Mouse (Mus musculus) ES-Bruce4 (cell line): ENCODE measurements at regions not wholly inside any gene's neighbourhood (a gene's known extent, or its start where the extent isn't known, plus 50 kb on each side); places are given as distances from the start of the nearest gene placed in this dataset.

Experiments
- H3K27ac ChIP-seq: 2 replicates; pipeline ENCODE4 v1.5.1; 2012; ENCODE audit warnings: low read length, inconsistent platforms; ENCODE audit not compliant: insufficient read depth
- H3K27me3 ChIP-seq: 2 replicates; pipeline ENCODE4 v1.6.1; 2012; ENCODE audit warnings: mild to moderate bottlenecking, low read length, inconsistent platforms; ENCODE audit not compliant: control insufficient read depth, poor library complexity, insufficient read depth, severe bottlenecking
- H3K36me3 ChIP-seq: 2 replicates; pipeline ENCODE4 v1.6.1; 2012; ENCODE audit warnings: inconsistent platforms, mild to moderate bottlenecking, low read length, moderate library complexity; ENCODE audit not compliant: control insufficient read depth, poor library complexity, insufficient read depth, severe bottlenecking
- H3K4me1 ChIP-seq: one replicate; pipeline ENCODE4 v1.8.1; 2011; ENCODE audit warnings: low read length; ENCODE audit not compliant: control insufficient read depth, insufficient read depth
- H3K4me3 ChIP-seq: 2 replicates; pipeline ENCODE4 v1.5.1; 2011; ENCODE audit warnings: low read depth, mild to moderate bottlenecking, low read length
- H3K9ac ChIP-seq: 2 replicates; pipeline ENCODE4 v1.6.1; 2012; ENCODE audit warnings: low read depth, mild to moderate bottlenecking, inconsistent platforms; ENCODE audit not compliant: poor library complexity, severe bottlenecking
- H3K9me3 ChIP-seq: replicated peaks from 2 replicates; pipeline ENCODE4 v1.6.1; 2012; ENCODE audit warnings: mild to moderate bottlenecking, low read length, inconsistent platforms; ENCODE audit not compliant: control insufficient read depth, poor library complexity, insufficient read depth, severe bottlenecking
- CTCF ChIP-seq: IDR thresholded peaks from one replicate; pipeline ENCODE4 v1.8.1; 2011; ENCODE audit warnings: low read depth, low read length
- EP300 ChIP-seq: IDR thresholded peaks from 2 replicates; pipeline ENCODE4 v1.6.1; 2011; ENCODE audit warnings: low read depth, low read length; ENCODE audit not compliant: insufficient read depth
- POLR2A ChIP-seq: IDR thresholded peaks from one replicate; pipeline ENCODE4 v1.8.1; 2011; ENCODE audit warnings: low read length; ENCODE audit not compliant: insufficient read depth

DNA sequence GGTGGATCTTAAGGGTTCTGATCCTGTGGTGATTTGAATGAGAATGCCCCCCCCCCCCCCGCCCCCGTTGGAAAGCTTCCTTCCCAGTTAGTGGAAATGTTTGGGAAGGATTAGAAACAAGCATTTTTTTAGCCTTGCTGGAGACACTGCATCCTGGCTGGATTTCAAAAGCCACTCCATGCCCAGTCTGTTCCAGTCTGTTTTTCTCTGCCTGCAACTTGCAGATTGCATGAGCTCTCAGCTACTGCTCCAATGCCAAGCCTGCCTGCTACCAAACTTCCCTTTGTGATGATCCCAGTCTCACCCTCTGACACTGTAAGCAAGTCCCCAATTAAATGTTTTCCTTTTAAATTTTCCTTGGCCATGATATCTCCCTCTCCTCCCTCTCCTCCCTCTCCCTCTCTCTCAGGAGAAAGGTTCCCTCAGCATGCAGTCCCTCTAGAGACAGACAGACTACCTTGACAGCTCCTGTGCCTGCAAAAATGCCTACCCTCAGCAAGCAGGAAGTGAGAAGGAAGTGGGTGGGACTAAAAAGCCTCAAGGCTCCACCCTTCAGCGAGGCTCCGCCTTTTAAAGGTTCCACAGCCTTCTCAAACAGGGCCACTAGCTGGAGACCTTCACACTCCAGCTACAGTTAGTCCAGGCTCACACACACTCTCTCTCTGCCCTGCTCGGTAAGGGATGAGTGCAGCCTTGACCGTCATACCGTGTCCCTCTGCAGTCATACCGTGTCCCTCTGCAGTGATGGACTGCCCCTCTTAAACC lies 204.8 kb downstream of the Prex1 start:
- no peak overlapping the region for H3K9ac ChIP-seq
- no peaks in the 10 kb centered on the region for H3K36me3 ChIP-seq
- no peaks in the 10 kb centered on the region for H3K27me3 ChIP-seq
- no peaks in the 10 kb centered on the region for H3K9me3 ChIP-seq
- H3K4me1 ChIP-seq: no peaks in the 10 kb centered on the region
- no peak overlapping the region for H3K4me3 ChIP-seq
- no peak overlapping the region for H3K27ac ChIP-seq
- TF ChIP-seq POLR2A (no peak), CTCF (no peak), EP300 (no peak)

DNA sequence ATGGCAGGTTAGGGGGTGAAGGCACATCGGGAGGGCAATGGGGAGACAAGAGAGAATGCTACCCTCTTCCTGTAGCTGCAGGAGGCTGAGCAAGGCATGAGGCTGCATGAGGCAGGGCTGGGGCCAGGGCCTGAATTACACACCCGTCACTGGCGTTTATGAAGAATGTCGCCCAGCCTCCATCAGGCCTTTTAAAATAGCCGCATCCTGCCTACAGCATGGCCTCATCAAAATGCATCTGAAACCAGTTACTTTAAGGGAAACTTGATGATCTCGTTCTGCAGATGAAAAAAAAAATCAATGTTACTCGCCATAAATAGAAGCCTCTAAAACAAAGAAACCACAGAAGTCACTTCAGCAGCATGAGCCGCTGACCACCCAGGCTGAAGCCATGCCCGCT lies 208.3 kb downstream of the Prex1 start:
- TF ChIP-seq CTCF (no peak), POLR2A (no peak), EP300 (no peak)
- Histone ChIP-seq H3K9ac (no peak overlapping the region), H3K4me1 (no peaks in the 10 kb centered on the region), H3K27me3 (no peaks in the 10 kb centered on the region), H3K4me3 (no peak overlapping the region), H3K27ac (no peak overlapping the region), H3K9me3 (peaks cover 2% of the 10 kb centered on the region; the same call in 1 of the 2 replicates), H3K36me3 (no peaks in the 10 kb centered on the region)

DNA sequence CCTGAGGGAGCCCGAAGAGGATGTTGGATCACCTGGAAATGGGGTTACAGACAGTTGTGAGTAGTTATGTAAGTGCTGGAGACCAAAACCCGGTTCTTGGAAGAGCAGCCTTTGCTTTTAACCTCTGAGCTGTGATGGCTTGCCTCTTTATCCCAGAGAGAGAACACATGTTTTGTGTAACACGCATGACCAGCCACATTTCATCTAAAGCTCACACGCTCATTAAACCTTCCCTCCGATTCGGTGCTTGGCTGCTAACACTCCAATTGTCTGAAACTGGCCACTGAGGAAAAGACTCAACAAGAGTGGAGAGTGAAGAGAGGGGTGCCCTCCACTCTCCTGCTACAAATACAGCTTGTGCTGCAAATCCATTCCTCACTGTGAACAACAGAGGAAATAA lies 210.0 kb downstream of the Prex1 start:
- Histone ChIP-seq H3K4me1 (no peaks in the 10 kb centered on the region), H3K36me3 (no peaks in the 10 kb centered on the region), H3K27me3 (no peaks in the 10 kb centered on the region), H3K27ac (no peak overlapping the region), H3K9ac (no peak overlapping the region), H3K4me3 (no peak overlapping the region), H3K9me3 (peaks cover 10% of the 10 kb centered on the region)
- TF ChIP-seq EP300: no peak

DNA sequence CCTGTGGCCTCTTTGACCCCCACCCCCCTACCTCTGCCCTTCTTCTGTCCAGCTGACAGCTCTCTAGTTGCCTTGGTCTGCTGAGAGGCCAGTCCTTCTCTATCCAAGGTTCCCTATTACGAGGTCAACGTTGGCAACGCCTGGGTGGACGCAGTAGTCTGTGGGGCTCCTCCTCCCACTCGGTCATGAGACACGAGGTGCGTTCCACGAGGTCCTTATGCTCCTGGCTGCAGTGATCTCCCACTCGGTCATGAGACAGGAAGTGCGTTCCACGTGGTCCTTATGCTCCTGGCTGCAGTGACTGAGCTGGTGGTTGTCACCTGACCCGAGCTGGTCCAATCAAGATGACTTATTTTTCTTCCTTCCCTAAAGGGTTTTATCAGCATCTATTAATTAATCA lies 220.7 kb downstream of the Prex1 start:
- Histone ChIP-seq H3K4me3 (no peak overlapping the region), H3K27me3 (no peaks in the 10 kb centered on the region), H3K27ac (no peak overlapping the region), H3K4me1 (no peaks in the 10 kb centered on the region), H3K9ac (no peak overlapping the region), H3K9me3 (no peaks in the 10 kb centered on the region), H3K36me3 (no peaks in the 10 kb centered on the region)
- TF ChIP-seq POLR2A (no peak), CTCF (no peak), EP300 (no peak)

DNA sequence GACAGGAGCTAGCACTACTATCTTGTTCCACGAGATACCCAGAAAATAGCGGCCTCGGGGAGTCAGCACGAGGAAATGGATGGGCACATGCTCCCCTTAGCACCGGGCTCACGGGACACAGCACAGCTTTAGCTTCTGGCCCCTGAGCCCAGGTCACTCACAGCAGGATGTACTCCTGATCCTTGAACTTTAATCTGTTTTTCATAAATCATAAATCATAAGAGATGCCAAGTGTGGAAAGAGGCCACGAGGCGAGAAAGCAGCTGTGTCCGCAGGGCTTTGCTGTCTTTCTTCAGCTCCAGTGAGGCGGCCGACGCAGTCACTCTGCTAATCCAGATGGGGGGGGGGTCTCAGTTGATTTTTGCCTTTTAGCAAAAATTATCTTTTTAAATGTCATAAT lies 221.2 kb downstream of the Prex1 start:
- Histone ChIP-seq H3K4me1 (no peaks in the 10 kb centered on the region), H3K27ac (no peak overlapping the region)

DNA sequence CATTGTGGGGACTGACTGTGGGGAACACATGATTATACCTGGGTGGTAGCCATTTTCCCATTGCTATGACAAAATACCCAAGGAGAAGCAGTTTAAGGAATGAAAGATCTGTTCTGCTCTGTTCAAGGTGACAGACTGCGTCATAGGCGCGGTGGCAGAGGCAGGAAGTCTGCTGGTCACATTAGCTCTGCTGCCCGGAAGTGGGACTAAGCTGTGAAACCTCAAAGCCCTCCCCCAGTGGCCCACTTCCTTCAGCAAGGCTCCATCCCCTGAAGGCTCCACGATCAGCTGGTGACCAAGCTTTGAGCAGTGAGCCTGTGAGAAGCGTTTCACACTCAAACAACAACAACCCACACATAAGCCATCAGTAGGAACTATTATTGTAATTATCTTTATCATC lies 221.8 kb downstream of the Prex1 start:
- no peaks in the 10 kb centered on the region for H3K9me3 ChIP-seq
- no peaks in the 10 kb centered on the region for H3K4me1 ChIP-seq
- TF ChIP-seq POLR2A (no peak), EP300 (no peak), CTCF (no peak)

More for the DNA sequence above, 221.2 kb downstream of the Prex1 start:
- Histone ChIP-seq H3K9me3 (no peaks in the 10 kb centered on the region), H3K9ac (no peak overlapping the region), H3K36me3 (no peaks in the 10 kb centered on the region), H3K4me3 (no peak overlapping the region), H3K27me3 (no peaks in the 10 kb centered on the region)
- no peak for TF ChIP-seq CTCF
- no peak for TF ChIP-seq EP300
- TF ChIP-seq POLR2A: no peak

More for the DNA sequence above, 221.8 kb downstream of the Prex1 start:
- Histone ChIP-seq H3K9ac (no peak overlapping the region), H3K27ac (no peak overlapping the region), H3K36me3 (no peaks in the 10 kb centered on the region), H3K4me3 (no peak overlapping the region), H3K27me3 (no peaks in the 10 kb centered on the region)
